Mouse (Mus musculus): Measurements from ENCODE around the gene Tcp11l2.

Gene Tcp11l2

GRCm38 (mm10) chr10:84576395-84577070, at the start of gene Tcp11l2:
Tcp11l2 (plus strand) TSS chr10:84576626.
- peak; percentile 92 to 93 for DNase-seq (ENCODE audit: low read depth in 2 of 2, low spot score in 2 of 2)

- no peak for DNase-seq (ENCODE audit: low read depth in 2 of 2, low spot score in 2 of 2)
Observed at GRCm38 (mm10) chr10:84527070-84527469, 49.4 kb upstream of the Tcp11l2 start.

- no peak for DNase-seq (ENCODE audit: low read depth in 2 of 2, low spot score in 2 of 2)
Observed at GRCm38 (mm10) chr10:84527631-84528030, 48.8 kb upstream of the Tcp11l2 start.

GRCm38 (mm10) chr10:84530388-84530787, 46.0 kb upstream of the Tcp11l2 start:
- no peak for DNase-seq (ENCODE audit: low read depth in 2 of 2, low spot score in 2 of 2)

- no peak for DNase-seq (ENCODE audit: low read depth in 2 of 2, low spot score in 2 of 2)
Observed at GRCm38 (mm10) chr10:84531576-84531975, 44.9 kb upstream of the Tcp11l2 start.

GRCm38 (mm10) chr10:84532191-84532889, 44.1 kb upstream of the Tcp11l2 start:
- no peak for DNase-seq (ENCODE audit: low read depth in 2 of 2, low spot score in 2 of 2)

GRCm38 (mm10) chr10:84532911-84533882, 43.2 kb upstream of the Tcp11l2 start:
- DNase-seq (ENCODE audit: low read depth in 2 of 2, low spot score in 2 of 2): no peak

- DNase-seq (ENCODE audit: low read depth in 2 of 2, low spot score in 2 of 2): peak in 1 of 2 experiments; percentile 18
Observed at GRCm38 (mm10) chr10:84533912-84534671, 42.3 kb upstream of the Tcp11l2 start, which contains the start of gene Ckap4. Ckap4 (minus strand) TSS chr10:84534062.

- no peak for DNase-seq (ENCODE audit: low read depth in 2 of 2, low spot score in 2 of 2)
Observed at GRCm38 (mm10) chr10:84535458-84535857, 41.0 kb upstream of the Tcp11l2 start.

- no peak for DNase-seq (ENCODE audit: low read depth in 2 of 2, low spot score in 2 of 2)
Observed at GRCm38 (mm10) chr10:84535859-84536258, 40.6 kb upstream of the Tcp11l2 start.

GRCm38 (mm10) chr10:84539651-84540050, 36.8 kb upstream of the Tcp11l2 start:
- no peak for DNase-seq (ENCODE audit: low read depth in 2 of 2, low spot score in 2 of 2)

GRCm38 (mm10) chr10:84542802-84543658, 33.4 kb upstream of the Tcp11l2 start:
- no peak for DNase-seq (ENCODE audit: low read depth in 2 of 2, low spot score in 2 of 2)

GRCm38 (mm10) chr10:84544841-84545610, 31.4 kb upstream of the Tcp11l2 start:
- no peak for DNase-seq (ENCODE audit: low read depth in 2 of 2, low spot score in 2 of 2)

GRCm38 (mm10) chr10:84549146-84549919, 27.1 kb upstream of the Tcp11l2 start:
- DNase-seq (ENCODE audit: low read depth in 2 of 2, low spot score in 2 of 2): no peak

GRCm38 (mm10) chr10:84549920-84550293, 26.5 kb upstream of the Tcp11l2 start:
- DNase-seq (ENCODE audit: low read depth in 2 of 2, low spot score in 2 of 2): no peak

- no peak for DNase-seq (ENCODE audit: low read depth in 2 of 2, low spot score in 2 of 2)
Observed at GRCm38 (mm10) chr10:84551846-84552245, 24.6 kb upstream of the Tcp11l2 start.

- DNase-seq (ENCODE audit: low read depth in 2 of 2, low spot score in 2 of 2): no peak
Observed at GRCm38 (mm10) chr10:84552477-84552876, 23.9 kb upstream of the Tcp11l2 start.

- no peak for DNase-seq (ENCODE audit: low read depth in 2 of 2, low spot score in 2 of 2)
Observed at GRCm38 (mm10) chr10:84554291-84555009, 22.0 kb upstream of the Tcp11l2 start.
